Mouse (Mus musculus): ENCODE data around the gene 9530053A07Rik.

GRCm38 (mm10) chr7:28186631-28187030 is 57.4 kb downstream of the 9530053A07Rik start:
- TF ChIP-seq TCF12 (IDR thresholded peaks at IDR 0.05; ENCODE audit: low read depth, low read length) (no peak), POLR2A (IDR thresholded peaks at IDR 0.05; ENCODE audit: control insufficient read depth in 1 of 2, insufficient read depth in 1 of 2, low read depth in 1 of 2, low read length in 2 of 2, poor library complexity in 1 of 2) (no peak), CTCF (IDR thresholded peaks at IDR 0.05 in 2 of 3, conservative IDR thresholded peaks at IDR 0.05 in 1 of 3; ENCODE audit: control insufficient read depth in 1 of 3, insufficient read depth in 1 of 3, low read depth in 2 of 3, low read length in 3 of 3, poor library complexity in 1 of 3, severe bottlenecking in 1 of 3) (no peak), GATA1 (IDR thresholded peaks at IDR 0.05; ENCODE audit: low read depth, low read length) (no peak), NRF1 (IDR thresholded peaks at IDR 0.05; ENCODE audit: insufficient read depth, low read depth, low read length, poor library complexity, severe bottlenecking) (no peak), TBP (IDR thresholded peaks at IDR 0.05; ENCODE audit: low read depth, low read length) (no peak), ETS1 (IDR thresholded peaks at IDR 0.05; ENCODE audit: low read depth, low read length) (no peak), MAZ (IDR thresholded peaks at IDR 0.05; ENCODE audit: low read depth, low read length) (no peak), RCOR1 (IDR thresholded peaks at IDR 0.05; ENCODE audit: low read depth, low read length) (no peak), ELF1 (IDR thresholded peaks at IDR 0.05; ENCODE audit: low read depth, low read length) (no peak), UBTF (IDR thresholded peaks at IDR 0.05; ENCODE audit: borderline replicate concordance, insufficient read depth, low read depth, low read length) (no peak), SIN3A (IDR thresholded peaks at IDR 0.05; ENCODE audit: low read length) (no peak)

Data from MEL (cell line).